Mouse (Mus musculus) B cell, adult (primary cell): ENCODE measurements around the gene Ly6g6e. TPM values are rescaled to one million over a fixed set of nuclear protein-coding genes. Genes with fewer than 3 reads are reported as not detected.

Source experiments
- total RNA-seq: library from RNA; stranded (reverse); gene quantifications from 4 replicates; pipeline ENCODE4 v1.2.4, GENCODE M21; 2023; ENCODE audit not compliant: inconsistent age

The Ly6g6e gene
- total RNA-seq, 1 experiment from 2014 or later = not detected

Other genes with a start within 250 kb of the Ly6g6e start
- gene Stk19, start 240.0 kb upstream of the Ly6g6e start, total RNA-seq = 60.8 to 71.7 TPM (median 69.2 TPM) in 4 replicates
- 75.3 to 85.7 TPM (median 83.7 TPM) in 4 replicates for gene Dxo, start 239.9 kb upstream of the Ly6g6e start, total RNA-seq
- 102 to 123 TPM (median 110 TPM) in 4 replicates for gene Skiv2l, start 226.7 kb upstream of the Ly6g6e start, total RNA-seq
- 33.5 to 41.3 TPM (median 38.0 TPM) in 4 replicates for gene Nelfe, start 226.5 kb upstream of the Ly6g6e start, total RNA-seq
- 0.54 TPM in 1 of 4 replicates, not detected in the others for gene Cfb, start 214.4 kb upstream of the Ly6g6e start, total RNA-seq
- 11.1 to 11.4 TPM (median 11.2 TPM) in 4 replicates for gene Zbtb12, start 197.4 kb upstream of the Ly6g6e start, total RNA-seq
- gene Gm20547, start 194.9 kb upstream of the Ly6g6e start, total RNA-seq = 0.27 TPM in 1 of 4 replicates, not detected in the others
- 1.8 to 3.4 TPM (median 2.8 TPM) in 4 replicates for gene C2, start 178.6 kb upstream of the Ly6g6e start, total RNA-seq
- 152 to 164 TPM (median 157 TPM) in 4 replicates for gene Ehmt2, start 178.4 kb upstream of the Ly6g6e start, total RNA-seq
- not detected in 4 replicates for gene Slc44a4, start 162.4 kb upstream of the Ly6g6e start, total RNA-seq
- 94.9 to 102 TPM (median 98.6 TPM) in 4 replicates for gene Neu1, start 145.6 kb upstream of the Ly6g6e start, total RNA-seq
- 17.8 to 62.2 TPM (median 28.7 TPM) in 4 replicates for gene Hspa1b, start 117.7 kb upstream of the Ly6g6e start, total RNA-seq
- gene Gm20481, start 107.0 kb upstream of the Ly6g6e start, total RNA-seq = not detected in 4 replicates
- 10.4 to 29.3 TPM (median 20.1 TPM) in 4 replicates for gene Hspa1a, start 104.7 kb upstream of the Ly6g6e start, total RNA-seq
- 0.21 to 0.38 TPM in 2 of 4 replicates, not detected in the others for gene Hspa1l, start 104.2 kb upstream of the Ly6g6e start, total RNA-seq
- gene Lsm2, start 95.0 kb upstream of the Ly6g6e start, total RNA-seq = 30.0 to 37.2 TPM (median 32.0 TPM) in 4 replicates
- gene Vars, start 75.9 kb upstream of the Ly6g6e start, total RNA-seq = 269 to 300 TPM (median 290 TPM) in 4 replicates
- gene Vwa7, start 60.3 kb upstream of the Ly6g6e start, total RNA-seq = 0.16 to 0.54 TPM (median 0.25 TPM) in 4 replicates
- 3.4 to 6.4 TPM (median 4.6 TPM) in 4 replicates for gene Sapcd1, start 48.9 kb upstream of the Ly6g6e start, total RNA-seq
- 6.1 to 10.5 TPM (median 9.2 TPM) in 4 replicates for gene Msh5, start 30.2 kb upstream of the Ly6g6e start, total RNA-seq
- 196 to 218 TPM (median 210 TPM) in 4 replicates for gene Clic1, start 26.9 kb upstream of the Ly6g6e start, total RNA-seq
- 2.6 to 4.8 TPM (median 4.2 TPM) in 4 replicates for gene Ddah2, start 17.9 kb upstream of the Ly6g6e start, total RNA-seq
- not detected in 4 replicates for gene Ly6g6c, start 11.5 kb upstream of the Ly6g6e start, total RNA-seq
- 0.45 TPM in 1 of 4 replicates, not detected in the others for gene Mpig6b, start 10.7 kb upstream of the Ly6g6e start, total RNA-seq
- not detected in 4 replicates for gene Ly6g6d, start 1.2 kb downstream of the Ly6g6e start, total RNA-seq
- gene Ly6g6f, start 8.7 kb downstream of the Ly6g6e start, total RNA-seq = not detected in 4 replicates
- gene Abhd16a, start 12.4 kb downstream of the Ly6g6e start, total RNA-seq = 76.3 to 80.8 TPM (median 77.2 TPM) in 4 replicates
- not detected in 4 replicates for gene Ly6g5c, start 31.4 kb downstream of the Ly6g6e start, total RNA-seq
- gene Ly6g5b, start 38.5 kb downstream of the Ly6g6e start, total RNA-seq = 0.93 to 1.6 TPM (median 1.2 TPM) in 4 replicates
- gene Gpank1, start 44.6 kb downstream of the Ly6g6e start, total RNA-seq = 24.7 to 31.8 TPM (median 30.3 TPM) in 4 replicates
- gene Csnk2b, start 45.2 kb downstream of the Ly6g6e start, total RNA-seq = 121 to 143 TPM (median 135 TPM) in 4 replicates
- gene D17H6S53E, start 49.5 kb downstream of the Ly6g6e start, total RNA-seq = 10.6 to 19.4 TPM (median 13.7 TPM) in 4 replicates
- 0.51 to 2.8 TPM (median 0.69 TPM) in 3 of 4 replicates, not detected in the other for gene Apom, start 55.1 kb downstream of the Ly6g6e start, total RNA-seq
- gene Bag6, start 58.3 kb downstream of the Ly6g6e start, total RNA-seq = 446 to 480 TPM (median 464 TPM) in 4 replicates
- gene Prrc2a, start 88.0 kb downstream of the Ly6g6e start, total RNA-seq = 328 to 347 TPM (median 341 TPM) in 4 replicates
- gene Aif1, start 99.2 kb downstream of the Ly6g6e start, total RNA-seq = 4.4 to 9.9 TPM (median 8.0 TPM) in 4 replicates
- gene Lst1, start 111.5 kb downstream of the Ly6g6e start, total RNA-seq = 38.1 to 43.3 TPM (median 40.2 TPM) in 4 replicates
- 564 to 668 TPM (median 599 TPM) in 4 replicates for gene Ltb, start 117.5 kb downstream of the Ly6g6e start, total RNA-seq
- gene Tnf, start 125.1 kb downstream of the Ly6g6e start, total RNA-seq = 9.9 to 12.7 TPM (median 11.2 TPM) in 4 replicates
- gene Lta, start 128.4 kb downstream of the Ly6g6e start, total RNA-seq = 31.8 to 44.1 TPM (median 36.1 TPM) in 4 replicates
- gene Gm16181, start 143.9 kb downstream of the Ly6g6e start, total RNA-seq = not detected in 4 replicates
- 1.6 to 2.5 TPM (median 2.1 TPM) in 4 replicates for gene Atp6v1g2, start 156.8 kb downstream of the Ly6g6e start, total RNA-seq
- 13.3 to 15.9 TPM (median 13.7 TPM) in 4 replicates for gene Nfkbil1, start 158.9 kb downstream of the Ly6g6e start, total RNA-seq
- 432 to 470 TPM (median 447 TPM) in 4 replicates for gene Ddx39b, start 164.8 kb downstream of the Ly6g6e start, total RNA-seq
- 1,753 to 1,919 TPM (median 1,880 TPM) in 4 replicates for gene H2-D1, start 185.8 kb downstream of the Ly6g6e start, total RNA-seq
- 11.8 to 16.3 TPM (median 15.1 TPM) in 4 replicates for gene H2-Q1, start 243.5 kb downstream of the Ly6g6e start, total RNA-seq